ENCODE assay signal across 14 mouse cellular contexts in genomic region chr11:47049756-47050155, GRCm38 (mm10).
"Had no signal": no experiment of that assay in that cellular context is flagged by ENCODE, and none has a peak within 500 bp of the region (broad histone marks: within the 10 kb centered on the region; RNA-seq: fewer than 3 reads in every experiment).

No protein-coding gene starts in this region.

- H3K27me3 ChIP-seq: neural tube, embryonic 15.5 days; stomach, embryonic 15.5 days had no signal

- H3K9me3 ChIP-seq: neural tube, embryonic 15.5 days; stomach, embryonic 15.5 days had no signal

- H3K4me1 ChIP-seq: neural tube, embryonic 15.5 days; stomach, embryonic 15.5 days had no signal

- H3K4me3 ChIP-seq: neural tube, embryonic 15.5 days; stomach, embryonic 15.5 days had no signal

- DNase-seq: retina, postnatal 1 day; right cerebral cortex, adult 18-20 months; right cerebral cortex, postnatal 14 days; right cerebral cortex, postnatal 25 days; right cerebral cortex, postnatal 4 days; spleen, adult 18-20 months; thymus, adult 18-20 months; thymus, adult 2 months; thymus, postnatal 14 days; thymus, postnatal 25 days; thymus, postnatal 36 days; thymus, postnatal 4 days had no signal

- H3K36me3 ChIP-seq: neural tube, embryonic 15.5 days; stomach, embryonic 15.5 days had no signal
